Mouse (Mus musculus) olfactory bulb, adult 2 months (tissue): ENCODE results near the gene Tom1l2.

ENCODE experiments used
- CTCF ChIP-seq: fragments of 200-500 bp; IDR thresholded peaks from 2 replicates; pipeline ENCODE4 v1.5.1; 2012; ENCODE audit warnings: low read depth, mild to moderate bottlenecking, low read length, moderate library complexity; ENCODE audit not compliant: insufficient read depth
- POLR2A ChIP-seq: fragments of 200-500 bp; IDR thresholded peaks from 2 replicates; pipeline ENCODE4 v1.6.1; 2012; ENCODE audit warnings: mild to moderate bottlenecking, low read depth, low read length, moderate library complexity; ENCODE audit not compliant: insufficient read depth

- TF ChIP-seq POLR2A (no peak), CTCF (no peak)
Observed at GRCm38 (mm10) chr11:60211761-60212160, 140.9 kb downstream of the Tom1l2 start.
